Mouse (Mus musculus): ENCODE results near the gene Ppip5k2. TPM values are rescaled to one million over a fixed set of nuclear protein-coding genes. Genes with fewer than 3 reads are reported as not detected.

The Ppip5k2 gene
- polyA plus RNA-seq, 1 experiment from 2014 or later, result 64.0 TPM

DNA sequence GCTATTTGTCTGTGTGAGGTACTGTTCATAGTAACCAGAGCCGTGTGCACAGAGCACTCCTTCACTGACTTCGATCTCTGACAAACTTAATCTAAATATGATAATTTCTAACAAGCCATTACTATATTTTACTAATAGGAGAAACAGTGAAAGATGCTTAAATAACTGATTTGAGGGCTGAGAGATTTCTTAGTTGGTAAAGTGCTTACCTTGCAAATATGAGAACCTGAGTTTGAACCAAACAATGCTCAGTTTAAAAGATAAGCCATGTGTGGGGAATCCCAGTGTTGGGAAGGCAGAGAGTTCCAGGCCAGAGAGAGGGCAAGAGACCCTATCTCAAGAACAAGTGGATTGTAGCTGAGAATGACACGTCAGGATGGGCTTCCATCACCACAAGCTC is 22.0 kb downstream of the Ppip5k2 start:
- H3K9me3 ChIP-seq, result no peaks in the 10 kb centered on the region
- no peaks in the 10 kb centered on the region for H3K27me3 ChIP-seq
- WGBS, result 93% methylated on average over 3 of the region's 3 CpGs
- H3K4me2 ChIP-seq, result no peak overlapping the region
- H3K4me1 ChIP-seq (replicated peaks), result no peaks in the 10 kb centered on the region
- peaks cover 58% of the 10 kb centered on the region for H3K36me3 ChIP-seq
- H3K27ac ChIP-seq, result no peak overlapping the region
- H3K4me3 ChIP-seq, result no peak overlapping the region
- ATAC-seq (ENCODE audit: low FRiP score), result no peak
- H3K9ac ChIP-seq, result no peak overlapping the region

DNA sequence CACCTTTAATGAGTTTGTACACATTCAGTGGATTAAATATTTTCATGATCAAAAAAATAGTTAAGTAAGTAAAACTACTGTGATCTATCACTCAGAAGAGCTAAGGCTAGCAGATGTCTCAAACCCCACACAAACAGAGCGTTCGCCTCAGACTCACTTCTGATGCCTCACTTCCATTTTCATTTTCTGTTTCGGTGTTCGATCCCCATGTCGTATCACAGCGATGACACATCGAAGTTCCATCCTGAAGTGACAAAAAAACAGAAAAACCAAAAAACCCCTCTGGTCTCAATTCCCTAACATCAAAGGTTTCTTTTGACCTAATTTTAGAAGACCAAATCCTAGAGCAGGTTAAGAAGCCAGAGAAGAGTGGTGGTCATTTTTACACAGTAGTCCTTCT is 23.9 kb downstream of the Ppip5k2 start:
- Histone ChIP-seq H3K9me3 (no peaks in the 10 kb centered on the region), H3K4me1 (replicated peaks) (no peaks in the 10 kb centered on the region), H3K27ac (no peak overlapping the region), H3K4me2 (no peak overlapping the region), H3K4me3 (no peak overlapping the region), H3K36me3 (peaks cover 58% of the 10 kb centered on the region), H3K9ac (no peak overlapping the region), H3K27me3 (no peaks in the 10 kb centered on the region)
- no peak for ATAC-seq (ENCODE audit: low FRiP score)
- 98% methylated on average over 7 of the region's 7 CpGs for WGBS

DNA sequence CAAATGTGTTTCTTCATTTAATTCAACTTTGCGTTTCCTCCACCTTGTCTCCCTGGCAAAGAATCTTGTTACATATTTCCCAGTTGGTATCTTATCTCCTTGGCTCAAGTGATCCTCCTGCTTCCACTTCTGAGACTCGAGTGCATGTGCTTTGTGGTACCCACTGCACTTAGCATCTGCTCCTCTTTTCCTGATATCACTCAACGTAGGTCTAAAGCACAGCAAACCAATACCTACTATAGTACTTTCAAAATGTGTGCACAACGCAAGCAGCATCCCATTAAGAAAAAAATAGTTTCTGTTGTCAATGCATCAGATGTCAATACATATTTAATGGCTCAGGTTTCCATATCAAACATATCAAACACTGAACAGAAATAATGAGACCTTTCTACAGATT is 24.5 kb downstream of the Ppip5k2 start:
- WGBS, result 94% methylated on average over 4 of the region's 4 CpGs
- peaks cover 58% of the 10 kb centered on the region for H3K36me3 ChIP-seq

GRCm38 (mm10) chr1:97743063-97743462 is 27.1 kb downstream of the Ppip5k2 start:
- Histone ChIP-seq H3K4me3 (no peak overlapping the region), H3K4me1 (replicated peaks) (no peaks in the 10 kb centered on the region), H3K9me3 (no peaks in the 10 kb centered on the region), H3K4me2 (no peak overlapping the region), H3K9ac (no peak overlapping the region), H3K27ac (no peak overlapping the region), H3K36me3 (peaks cover 64% of the 10 kb centered on the region), H3K27me3 (no peaks in the 10 kb centered on the region)
- WGBS, result 100% methylated on average over 1 of the region's 1 CpGs
- ATAC-seq (ENCODE audit: low FRiP score), result no peak

More for the DNA sequence above, 24.5 kb downstream of the Ppip5k2 start:
- Histone ChIP-seq H3K4me3 (no peak overlapping the region), H3K9me3 (no peaks in the 10 kb centered on the region), H3K4me2 (no peak overlapping the region), H3K27me3 (no peaks in the 10 kb centered on the region), H3K9ac (no peak overlapping the region), H3K4me1 (replicated peaks) (no peaks in the 10 kb centered on the region), H3K27ac (no peak overlapping the region)
- ATAC-seq (ENCODE audit: low FRiP score), result no peak

- Histone ChIP-seq H3K9ac (no peak overlapping the region), H3K9me3 (no peaks in the 10 kb centered on the region), H3K36me3 (peaks cover 36% of the 10 kb centered on the region), H3K27me3 (no peaks in the 10 kb centered on the region), H3K4me2 (no peak overlapping the region), H3K4me1 (replicated peaks) (no peaks in the 10 kb centered on the region), H3K4me3 (no peak overlapping the region), H3K27ac (no peak overlapping the region)
- no peak for ATAC-seq (ENCODE audit: low FRiP score)
- WGBS, result 76% methylated on average over 1 of the region's 1 CpGs
These were observed 40.9 kb downstream of the Ppip5k2 start for GRCm38 (mm10) chr1:97729339-97729738.

GRCm38 (mm10) chr1:97726730-97727129 is 43.5 kb downstream of the Ppip5k2 start:
- no peak for ATAC-seq (ENCODE audit: low FRiP score)
- peaks cover 28% of the 10 kb centered on the region for H3K36me3 ChIP-seq

GRCm38 (mm10) chr1:97718440-97718839 is 51.8 kb downstream of the Ppip5k2 start:
- H3K27me3 ChIP-seq, result no peaks in the 10 kb centered on the region
- no peaks in the 10 kb centered on the region for H3K4me1 ChIP-seq (replicated peaks)
- H3K36me3 ChIP-seq, result peaks cover 53% of the 10 kb centered on the region
- WGBS, result 93% methylated on average over 9 of the region's 9 CpGs
- ATAC-seq (ENCODE audit: low FRiP score), result no peak
- H3K9ac ChIP-seq, result no peak overlapping the region
- no peaks in the 10 kb centered on the region for H3K9me3 ChIP-seq
- no peak overlapping the region for H3K4me3 ChIP-seq
- no peak overlapping the region for H3K27ac ChIP-seq
- no peak overlapping the region for H3K4me2 ChIP-seq

More at GRCm38 (mm10) chr1:97726730-97727129, 43.5 kb downstream of the Ppip5k2 start:
- Histone ChIP-seq H3K4me2 (no peak overlapping the region), H3K9me3 (no peaks in the 10 kb centered on the region), H3K27ac (no peak overlapping the region), H3K9ac (no peak overlapping the region), H3K27me3 (no peaks in the 10 kb centered on the region), H3K4me1 (replicated peaks) (no peaks in the 10 kb centered on the region), H3K4me3 (no peak overlapping the region)
- 78% methylated on average over 2 of the region's 2 CpGs for WGBS

DNA sequence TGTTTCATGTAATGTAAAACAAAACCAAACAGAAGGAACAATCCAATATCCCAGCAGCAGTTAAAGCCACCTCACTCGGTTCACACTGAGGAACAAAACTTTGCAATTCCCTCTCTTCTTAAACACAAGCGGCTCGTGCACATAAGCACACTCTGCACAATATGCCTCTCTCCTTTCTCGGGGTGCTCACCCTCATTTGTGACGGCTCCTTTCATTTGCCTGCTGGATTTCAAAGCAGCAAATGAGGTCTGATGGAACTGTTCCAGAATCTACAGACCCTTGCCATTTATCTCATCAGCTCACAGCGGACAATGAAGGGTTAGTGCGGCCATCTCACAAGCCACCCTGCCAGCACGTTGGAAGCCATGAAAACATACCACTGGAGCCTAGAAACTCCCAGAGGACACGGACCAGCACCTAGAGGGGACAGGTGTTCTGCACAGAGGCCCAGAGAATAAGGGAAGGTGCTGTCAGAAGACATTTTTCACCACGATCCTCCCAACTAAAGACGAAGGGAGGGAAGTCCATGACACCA is 55.8 kb downstream of the Ppip5k2 start:
- no peaks in the 10 kb centered on the region for H3K9me3 ChIP-seq
- no peak for ATAC-seq (ENCODE audit: low FRiP score)
- H3K9ac ChIP-seq, result no peak overlapping the region
- peaks cover 63% of the 10 kb centered on the region for H3K36me3 ChIP-seq
- 77% methylated on average over 11 of the region's 11 CpGs for WGBS
- H3K27ac ChIP-seq, result no peak overlapping the region
- H3K4me2 ChIP-seq, result no peak overlapping the region
- no peaks in the 10 kb centered on the region for H3K4me1 ChIP-seq (replicated peaks)
- H3K27me3 ChIP-seq, result no peaks in the 10 kb centered on the region
- no peak overlapping the region for H3K4me3 ChIP-seq

GRCm38 (mm10) chr1:97710520-97710919 is 59.7 kb downstream of the Ppip5k2 start:
- H3K4me3 ChIP-seq, result no peak overlapping the region
- no peak for ATAC-seq (ENCODE audit: low FRiP score)
- H3K9ac ChIP-seq, result no peak overlapping the region
- H3K36me3 ChIP-seq, result peaks cover 54% of the 10 kb centered on the region
- no peaks in the 10 kb centered on the region for H3K4me1 ChIP-seq (replicated peaks)
- 96% methylated on average over 3 of the region's 3 CpGs for WGBS
- no peaks in the 10 kb centered on the region for H3K27me3 ChIP-seq
- no peak overlapping the region for H3K4me2 ChIP-seq
- H3K9me3 ChIP-seq, result no peaks in the 10 kb centered on the region
- no peak overlapping the region for H3K27ac ChIP-seq

- Histone ChIP-seq H3K27ac (no peak overlapping the region), H3K27me3 (no peaks in the 10 kb centered on the region), H3K9ac (no peak overlapping the region), H3K4me2 (no peak overlapping the region), H3K4me3 (no peak overlapping the region), H3K4me1 (replicated peaks) (no peaks in the 10 kb centered on the region), H3K9me3 (no peaks in the 10 kb centered on the region), H3K36me3 (peaks cover 35% of the 10 kb centered on the region)
- no peak for ATAC-seq (ENCODE audit: low FRiP score)
These were observed 64.8 kb downstream of the Ppip5k2 start for GRCm38 (mm10) chr1:97705389-97705788.

DNA sequence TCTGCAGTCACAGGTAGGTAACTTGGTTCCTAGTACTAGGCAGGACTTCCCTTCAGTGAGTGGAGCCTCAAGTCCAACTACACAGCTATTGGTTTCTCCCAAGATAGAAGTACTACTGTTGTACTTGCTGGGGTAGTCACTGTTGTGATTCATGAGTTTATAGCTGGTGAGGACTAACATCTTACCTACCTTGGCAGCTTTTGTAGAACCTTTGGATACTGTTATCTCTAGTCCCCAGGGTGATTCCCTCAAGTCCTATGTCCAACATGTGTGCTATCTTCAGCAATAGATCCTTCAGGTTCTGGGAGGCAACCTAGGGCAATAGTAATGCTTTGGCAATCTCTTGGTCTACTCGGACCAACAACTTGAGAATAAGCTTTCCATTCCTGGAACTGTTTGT is 65.6 kb downstream of the Ppip5k2 start:
- H3K36me3 ChIP-seq, result peaks cover 29% of the 10 kb centered on the region
- H3K4me1 ChIP-seq (replicated peaks), result no peaks in the 10 kb centered on the region
- no peak overlapping the region for H3K4me3 ChIP-seq
- no peak overlapping the region for H3K27ac ChIP-seq
- H3K9me3 ChIP-seq, result no peaks in the 10 kb centered on the region
- no peak overlapping the region for H3K4me2 ChIP-seq
- WGBS, result 92% methylated on average over 1 of the region's 1 CpGs
- H3K9ac ChIP-seq, result no peak overlapping the region
- no peaks in the 10 kb centered on the region for H3K27me3 ChIP-seq
- no peak for ATAC-seq (ENCODE audit: low FRiP score)

DNA sequence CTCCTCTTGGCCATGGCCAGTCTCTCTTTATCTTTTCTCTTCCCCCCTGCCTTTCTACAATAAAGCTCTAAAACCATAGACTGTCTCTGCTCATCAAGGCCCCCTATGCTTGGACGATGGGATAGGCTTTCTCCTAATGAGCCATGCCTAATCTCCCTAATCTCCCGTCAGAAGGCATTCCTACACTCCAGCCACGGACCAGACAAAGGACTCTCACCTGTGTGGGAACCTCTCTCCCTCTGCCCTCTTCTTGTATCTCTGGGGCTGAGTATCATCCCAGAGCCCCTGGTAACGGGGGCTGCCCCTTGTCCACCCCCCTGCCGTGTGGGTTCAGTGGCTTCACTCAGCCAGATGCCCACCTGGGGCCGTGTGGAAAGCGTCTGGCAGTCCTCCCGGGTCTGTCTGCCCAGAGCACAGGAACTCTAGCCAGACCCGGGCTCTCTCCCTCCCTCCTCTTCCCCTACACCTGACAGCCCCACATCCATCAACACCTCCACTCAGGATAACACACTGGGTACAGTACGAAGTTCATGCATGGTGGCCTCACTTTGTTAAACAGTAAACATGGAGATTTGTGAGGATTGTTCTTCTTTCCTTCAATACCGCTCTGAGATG is 71.1 kb downstream of the Ppip5k2 start:
- peak; percentile 75 for ATAC-seq (ENCODE audit: low FRiP score)
- peak overlapping the region; percentile 27; the same call in 1 of the 2 replicates for H3K4me2 ChIP-seq
- no peaks in the 10 kb centered on the region for H3K27me3 ChIP-seq

GRCm38 (mm10) chr1:97697273-97697672 is 72.9 kb downstream of the Ppip5k2 start:
- Histone ChIP-seq H3K4me2 (no peak overlapping the region), H3K4me1 (replicated peaks) (peaks cover 4% of the 10 kb centered on the region), H3K36me3 (no peaks in the 10 kb centered on the region), H3K27ac (no peak overlapping the region), H3K27me3 (no peaks in the 10 kb centered on the region), H3K4me3 (no peak overlapping the region), H3K9ac (no peak overlapping the region), H3K9me3 (no peaks in the 10 kb centered on the region)
- ATAC-seq (ENCODE audit: low FRiP score), result no peak
- WGBS, result 96% methylated on average over 1 of the region's 1 CpGs

More for the DNA sequence above, 71.1 kb downstream of the Ppip5k2 start:
- Histone ChIP-seq H3K9me3 (no peaks in the 10 kb centered on the region), H3K27ac (no peak overlapping the region), H3K4me1 (replicated peaks) (peaks cover 4% of the 10 kb centered on the region), H3K36me3 (peaks cover under 1% of the 10 kb centered on the region; the same call in 1 of the 2 replicates), H3K4me3 (no peak overlapping the region), H3K9ac (no peak overlapping the region)
- WGBS, result 23% methylated on average over 11 of the region's 11 CpGs
